Mouse (Mus musculus) hindbrain, embryonic 16.5 days (tissue): ENCODE measurements at regions not wholly inside any gene's neighbourhood (a gene's known extent, or its start where the extent isn't known, plus 50 kb on each side); places are given as distances from the start of the nearest gene placed in this dataset.

Experiments used
- ATAC-seq: fragments of 200-750 bp; cut with Nextera tagmentation; 2 replicates; pipeline ENCODE4 v1.8.0; 2017; ENCODE audit warnings: moderate TSS enrichment, moderate library complexity
- H3K27ac ChIP-seq: fragments of 300-500 bp; sonication (generic); 2 replicates; pipeline ENCODE4 v1.5.1; 2014; ENCODE audit warnings: low read depth, mild to moderate bottlenecking, control low read depth, low read length, moderate library complexity
- H3K27me3 ChIP-seq: fragments of 300-500 bp; sonication (generic); replicated peaks from 2 replicates; pipeline ENCODE4 v1.6.1; 2014; ENCODE audit warnings: low read length; ENCODE audit not compliant: control insufficient read depth, insufficient read depth
- H3K36me3 ChIP-seq: fragments of 300-500 bp; sonication (generic); 2 replicates; pipeline ENCODE4 v1.6.1; 2014; ENCODE audit warnings: mild to moderate bottlenecking, low read length, moderate library complexity, mixed read lengths; ENCODE audit not compliant: control insufficient read depth, insufficient read depth
- H3K4me1 ChIP-seq: fragments of 300-500 bp; sonication (generic); 2 replicates; pipeline ENCODE4 v1.6.1; 2014; ENCODE audit warnings: low read depth, low read length; ENCODE audit not compliant: control insufficient read depth, insufficient read depth
- H3K4me2 ChIP-seq: fragments of 300-500 bp; sonication (generic); 2 replicates; pipeline ENCODE4 v1.6.1; 2014; ENCODE audit warnings: mild to moderate bottlenecking, low read length, control low read depth, moderate library complexity
- H3K4me3 ChIP-seq: fragments of 300-500 bp; sonication (generic); 2 replicates; pipeline ENCODE4 v1.5.1; 2014; ENCODE audit warnings: mild to moderate bottlenecking, low read length, control low read depth, moderate library complexity
- H3K9ac ChIP-seq: fragments of 300-500 bp; sonication (generic); 2 replicates; pipeline ENCODE4 v1.6.1; 2014; ENCODE audit warnings: low read depth, mild to moderate bottlenecking, control low read depth, low read length, moderate library complexity
- H3K9me3 ChIP-seq: fragments of 300-500 bp; sonication (generic); 2 replicates; pipeline ENCODE4 v1.6.1; 2014; ENCODE audit warnings: mild to moderate bottlenecking, low read length, moderate library complexity; ENCODE audit not compliant: control insufficient read depth
- WGBS: fragments of 180-500 bp; shearing (Covaris S2); extraction: QIAGEN DNeasy Blood & Tissue Kit; methylation state at CpG from one replicate; pipeline ENCODE4 v1.1.7; 2014; 5-methylcytosine and 5-hydroxymethylcytosine counted together

DNA sequence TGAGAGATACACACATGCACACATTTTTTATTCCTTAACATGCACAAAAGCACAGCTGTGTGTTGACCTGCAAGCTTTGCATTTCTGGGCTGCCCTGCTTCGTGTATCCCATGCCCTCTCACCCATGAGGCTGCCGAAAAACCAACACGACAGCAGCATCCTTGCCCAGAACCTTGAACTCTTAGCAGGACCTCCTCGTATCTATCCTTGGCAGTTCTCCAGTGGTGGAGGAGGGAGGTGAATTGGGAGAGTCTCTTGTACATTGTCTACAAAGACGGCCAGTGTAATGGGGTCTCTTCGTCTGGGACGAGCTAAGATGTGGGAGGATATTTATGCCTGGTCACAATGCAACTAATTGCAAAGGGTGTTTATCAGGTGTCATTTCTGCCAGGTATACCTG lies 149.6 kb upstream of the Cadm1 start:
- WGBS = 55% methylated on average over 7 of the region's 7 CpGs
- peaks cover 10% of the 10 kb centered on the region for H3K4me1 ChIP-seq
- no peak overlapping the region for H3K4me3 ChIP-seq
- no peak overlapping the region for H3K4me2 ChIP-seq
- no peaks in the 10 kb centered on the region for H3K27me3 ChIP-seq
- H3K9ac ChIP-seq = no peak overlapping the region
- no peaks in the 10 kb centered on the region for H3K9me3 ChIP-seq
- H3K36me3 ChIP-seq = no peaks in the 10 kb centered on the region
- no peak for ATAC-seq
- no peak overlapping the region for H3K27ac ChIP-seq

DNA sequence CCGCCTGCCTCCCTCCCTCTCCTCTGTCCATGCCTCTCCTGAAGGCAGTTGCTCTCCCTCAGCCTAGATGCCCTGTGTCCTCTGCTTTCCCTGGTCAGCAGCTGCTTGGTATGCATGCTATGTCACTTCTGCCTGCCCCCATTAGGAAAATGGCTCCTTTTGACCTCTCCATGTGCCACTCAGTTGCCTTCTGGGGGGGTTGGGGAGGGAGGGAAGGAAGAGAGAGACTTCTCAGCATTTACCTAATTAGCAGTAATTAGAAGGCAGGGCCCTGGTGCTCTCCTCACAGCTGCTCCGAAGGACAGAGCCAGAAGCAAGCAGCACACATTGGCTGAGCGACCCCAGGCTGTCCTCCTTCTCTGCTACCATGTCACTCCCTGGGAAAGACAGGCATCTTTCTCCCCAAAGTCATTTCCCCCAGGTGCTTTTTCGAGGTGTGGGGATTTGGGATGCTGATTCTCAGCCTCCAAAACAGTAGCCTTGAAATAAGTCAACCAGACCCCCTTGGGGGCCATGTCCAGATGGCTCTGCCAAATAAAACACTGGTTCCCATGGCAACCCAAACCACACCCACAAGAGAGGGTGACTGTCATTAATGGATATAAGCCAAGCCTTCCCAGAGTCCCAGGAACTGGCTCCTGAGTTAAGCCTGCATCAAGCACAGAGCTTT lies 145.7 kb upstream of the Cadm1 start:
- WGBS = 24% methylated on average over 4 of the region's 4 CpGs

DNA sequence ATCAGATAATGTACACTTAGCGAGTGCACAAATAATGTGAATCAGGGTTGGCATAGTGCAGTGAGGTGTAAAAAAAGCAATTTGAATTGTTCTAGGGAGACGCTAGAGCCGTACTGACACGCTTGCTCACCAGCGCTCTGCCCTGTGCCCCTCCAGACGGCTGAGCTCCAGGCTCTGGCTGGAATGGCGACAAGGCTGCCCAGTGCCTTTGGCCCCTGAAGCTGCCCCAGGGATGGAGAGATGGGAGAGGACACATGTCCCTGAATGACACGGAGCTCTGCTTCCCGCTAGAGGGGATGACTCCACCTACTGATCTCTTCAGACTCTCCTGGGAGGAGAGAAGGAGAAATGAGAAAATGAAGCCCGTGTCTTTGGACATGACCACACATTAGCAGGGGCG lies 143.3 kb upstream of the Cadm1 start:
- H3K36me3 ChIP-seq = no peaks in the 10 kb centered on the region
- no peak overlapping the region for H3K27ac ChIP-seq
- no peaks in the 10 kb centered on the region for H3K27me3 ChIP-seq
- H3K9me3 ChIP-seq = no peaks in the 10 kb centered on the region
- ATAC-seq = no peak
- no peak overlapping the region for H3K4me2 ChIP-seq
- H3K4me3 ChIP-seq = no peak overlapping the region
- H3K9ac ChIP-seq = no peak overlapping the region
- peaks cover 26% of the 10 kb centered on the region for H3K4me1 ChIP-seq
- WGBS = 55% methylated on average over 11 of the region's 11 CpGs

More for the DNA sequence above, 145.7 kb upstream of the Cadm1 start:
- Histone ChIP-seq H3K9ac (no peak overlapping the region), H3K27me3 (no peaks in the 10 kb centered on the region), H3K4me2 (no peak overlapping the region), H3K9me3 (no peaks in the 10 kb centered on the region), H3K36me3 (no peaks in the 10 kb centered on the region), H3K4me3 (no peak overlapping the region), H3K27ac (no peak overlapping the region), H3K4me1 (peaks cover 26% of the 10 kb centered on the region)
- ATAC-seq = peak; percentile 73

DNA sequence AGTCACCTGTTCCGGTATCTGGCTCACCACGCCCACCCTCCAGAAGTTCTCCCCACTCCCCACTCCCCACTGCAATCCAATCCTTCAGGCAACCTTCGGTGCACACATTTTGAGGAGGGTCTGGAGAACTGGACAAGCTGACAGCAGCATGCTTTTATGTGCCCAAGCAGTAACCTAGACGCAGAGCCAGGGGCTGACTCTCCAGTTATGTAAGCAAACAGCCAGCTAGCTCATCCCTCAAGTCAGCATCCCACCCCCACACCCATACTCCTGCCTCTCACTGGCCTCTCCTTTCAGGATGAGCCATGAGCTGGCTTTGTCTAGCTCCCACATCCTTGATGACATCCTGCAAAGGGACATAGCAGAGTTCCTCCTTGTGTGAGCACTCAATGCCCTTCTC lies 142.8 kb upstream of the Cadm1 start:
- no peaks in the 10 kb centered on the region for H3K36me3 ChIP-seq
- ATAC-seq = no peak
- no peak overlapping the region for H3K4me2 ChIP-seq
- no peaks in the 10 kb centered on the region for H3K27me3 ChIP-seq
- 64% methylated on average over 4 of the region's 4 CpGs for WGBS
- H3K4me1 ChIP-seq = peaks cover 26% of the 10 kb centered on the region
- H3K27ac ChIP-seq = no peak overlapping the region
- H3K9ac ChIP-seq = no peak overlapping the region
- no peak overlapping the region for H3K4me3 ChIP-seq
- no peaks in the 10 kb centered on the region for H3K9me3 ChIP-seq

DNA sequence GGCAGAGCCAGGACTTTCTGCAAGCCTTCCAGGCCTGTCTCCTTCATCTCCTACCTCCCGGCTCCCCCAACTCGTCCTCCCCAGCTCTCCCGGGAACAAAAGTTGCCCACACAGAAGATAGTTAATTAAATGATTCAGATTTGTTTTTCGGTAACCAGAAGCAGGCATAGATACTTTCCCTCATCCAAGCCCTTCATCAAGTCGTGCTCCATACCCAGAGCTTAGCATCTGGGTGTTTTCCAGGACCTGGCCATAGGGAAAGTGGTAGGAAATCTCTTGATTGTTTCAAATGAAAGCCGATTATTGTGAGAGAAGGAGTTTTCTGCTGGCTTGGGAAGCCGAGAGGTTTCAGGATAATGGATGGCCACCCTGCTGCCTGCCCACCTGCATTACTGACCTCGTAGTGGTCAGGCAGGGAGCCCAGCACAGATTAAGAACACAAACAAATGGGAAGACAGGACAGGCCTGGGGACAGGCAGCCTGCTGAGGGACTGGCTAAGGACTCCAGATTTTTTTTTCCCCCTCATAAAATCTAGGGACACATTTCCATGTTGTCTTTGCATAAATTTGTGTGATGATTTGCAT lies 142.2 kb upstream of the Cadm1 start:
- H3K36me3 ChIP-seq = no peaks in the 10 kb centered on the region
- ATAC-seq = no peak
- WGBS = 34% methylated on average over 8 of the region's 8 CpGs
- H3K4me1 ChIP-seq = peaks cover 26% of the 10 kb centered on the region
- no peaks in the 10 kb centered on the region for H3K27me3 ChIP-seq
- H3K9ac ChIP-seq = no peak overlapping the region
- H3K9me3 ChIP-seq = no peaks in the 10 kb centered on the region
- no peak overlapping the region for H3K4me2 ChIP-seq
- H3K27ac ChIP-seq = no peak overlapping the region
- no peak overlapping the region for H3K4me3 ChIP-seq

DNA sequence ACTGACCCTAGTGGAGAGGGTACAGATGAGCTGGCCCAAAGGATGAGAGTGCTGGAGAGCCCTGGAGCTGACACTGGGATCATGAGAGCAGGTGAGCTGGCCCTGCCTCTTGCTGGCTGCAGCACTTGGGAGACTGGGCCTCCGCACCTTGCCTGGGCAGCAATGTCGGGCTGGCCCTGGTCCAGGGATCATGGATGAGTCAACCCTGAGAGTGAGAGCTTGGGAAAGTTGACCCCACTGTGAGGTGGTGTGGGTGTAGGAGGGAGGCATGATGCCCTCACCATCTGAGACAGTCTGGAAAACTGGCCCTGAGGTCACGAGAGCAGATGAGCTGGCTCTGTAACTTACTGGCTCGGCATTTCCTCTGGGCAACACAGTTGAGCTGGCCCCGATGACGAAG lies 140.1 kb upstream of the Cadm1 start:
- WGBS = 98% methylated on average over 6 of the region's 6 CpGs
- Histone ChIP-seq H3K4me1 (peaks cover 16% of the 10 kb centered on the region), H3K4me3 (no peak overlapping the region), H3K27ac (no peak overlapping the region), H3K9me3 (no peaks in the 10 kb centered on the region), H3K27me3 (no peaks in the 10 kb centered on the region), H3K4me2 (no peak overlapping the region), H3K36me3 (no peaks in the 10 kb centered on the region), H3K9ac (no peak overlapping the region)
- no peak for ATAC-seq

DNA sequence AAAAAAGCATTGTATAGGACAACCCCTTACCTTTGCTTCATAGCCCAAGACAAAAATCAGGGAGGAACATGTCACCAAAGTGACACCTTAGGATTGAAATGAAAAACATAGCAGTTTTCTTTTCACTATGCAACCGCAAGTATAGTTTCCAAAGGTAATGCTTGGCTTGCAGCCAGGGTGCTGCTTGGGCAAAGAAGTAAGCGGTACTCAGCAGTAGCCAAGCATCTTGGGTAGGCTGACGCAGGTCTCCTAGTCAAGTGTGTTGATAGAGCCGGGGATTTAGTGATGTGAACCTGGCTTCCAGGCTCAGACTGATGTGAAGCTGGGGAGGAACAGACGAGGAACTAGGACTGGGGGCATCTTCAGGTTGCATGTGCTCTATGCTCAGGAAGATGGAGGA lies 138.3 kb upstream of the Cadm1 start:
- H3K4me1 ChIP-seq = peaks cover 13% of the 10 kb centered on the region
- no peak overlapping the region for H3K4me2 ChIP-seq
- no peaks in the 10 kb centered on the region for H3K27me3 ChIP-seq
- H3K27ac ChIP-seq = no peak overlapping the region
- no peaks in the 10 kb centered on the region for H3K9me3 ChIP-seq
- 83% methylated on average over 5 of the region's 5 CpGs for WGBS
- no peak overlapping the region for H3K4me3 ChIP-seq
- H3K9ac ChIP-seq = no peak overlapping the region
- no peaks in the 10 kb centered on the region for H3K36me3 ChIP-seq
- ATAC-seq = no peak

DNA sequence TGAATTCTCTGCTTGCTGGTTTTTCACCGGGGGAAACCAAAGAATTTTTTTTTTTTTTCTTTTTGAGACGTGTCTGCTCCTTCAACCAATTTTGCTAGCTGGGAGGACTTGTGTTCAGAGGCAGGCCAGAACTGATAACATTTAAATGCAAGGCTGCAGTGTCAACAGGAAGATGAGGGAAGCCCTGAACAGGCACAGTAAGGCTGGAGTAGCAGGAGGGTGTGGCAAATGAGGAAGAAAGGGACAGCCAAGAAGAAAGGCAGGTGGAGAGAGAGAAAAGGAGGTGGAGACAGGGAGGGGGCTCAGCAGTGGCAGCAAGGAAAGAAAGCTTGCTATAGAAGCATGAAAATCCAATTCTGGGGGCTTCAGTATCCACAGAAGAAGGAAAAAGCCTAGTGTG lies 130.4 kb upstream of the Cadm1 start:
- WGBS = 11% methylated on average over 2 of the region's 2 CpGs
- no peak overlapping the region for H3K9ac ChIP-seq
- H3K4me2 ChIP-seq = no peak overlapping the region
- ATAC-seq = no peak
- no peaks in the 10 kb centered on the region for H3K36me3 ChIP-seq
- no peak overlapping the region for H3K4me3 ChIP-seq
- H3K27me3 ChIP-seq = 0 out of 2 replicates have a peak, but pooled peaks cover 2% of the 10 kb centered on the region
- H3K9me3 ChIP-seq = no peaks in the 10 kb centered on the region
- no peak overlapping the region for H3K27ac ChIP-seq
- H3K4me1 ChIP-seq = no peaks in the 10 kb centered on the region

DNA sequence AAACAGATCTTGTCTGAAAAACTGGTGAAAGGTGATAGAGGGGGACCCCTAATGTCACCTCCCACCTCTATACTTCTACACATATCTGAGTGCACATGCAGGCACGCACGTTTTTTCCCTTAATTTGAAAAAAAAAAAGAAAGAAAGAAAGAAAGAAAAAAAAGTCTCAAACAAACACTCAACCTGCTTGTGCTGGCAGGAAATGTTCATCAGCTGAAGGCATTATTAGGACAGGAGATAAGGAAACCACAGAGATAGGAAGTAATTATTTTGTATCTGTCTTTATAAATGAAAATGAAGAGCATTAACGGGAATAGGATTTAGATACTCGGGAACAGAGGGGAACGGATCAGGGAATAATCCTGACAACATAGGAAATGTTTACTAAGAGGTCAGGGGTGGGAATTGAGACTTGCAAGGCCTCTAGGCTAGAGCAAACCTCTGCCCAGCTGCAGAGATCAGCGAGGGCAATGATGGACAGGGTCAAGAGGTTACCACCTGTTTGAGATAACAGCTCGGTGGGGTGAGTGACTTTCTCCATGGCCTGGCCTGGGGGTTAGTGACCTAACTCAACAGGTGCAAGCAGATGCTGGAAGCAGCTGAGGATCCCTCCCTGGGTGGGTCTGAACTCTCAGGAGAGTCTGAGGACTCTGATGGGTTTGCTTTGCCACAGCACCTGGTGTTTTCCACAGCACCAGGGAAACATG lies 129.7 kb upstream of the Cadm1 start:
- H3K27me3 ChIP-seq = 0 out of 2 replicates have a peak, but pooled peaks cover 2% of the 10 kb centered on the region
- H3K9ac ChIP-seq = no peak overlapping the region
- no peak overlapping the region for H3K27ac ChIP-seq
- no peaks in the 10 kb centered on the region for H3K9me3 ChIP-seq
- H3K4me2 ChIP-seq = no peak overlapping the region
- H3K4me3 ChIP-seq = no peak overlapping the region
- no peaks in the 10 kb centered on the region for H3K36me3 ChIP-seq
- no peak for ATAC-seq
- WGBS = 48% methylated on average over 7 of the region's 7 CpGs
- 0 out of 2 replicates have a peak, but pooled peaks cover 2% of the 10 kb centered on the region for H3K4me1 ChIP-seq
